Mouse (Mus musculus): Measurements from ENCODE around the gene Ugt8a.

- TF ChIP-seq CTCF (IDR thresholded peaks at IDR 0.05; ENCODE audit: low read depth) (no peak), EP300 (IDR thresholded peaks at IDR 0.05; ENCODE audit: low read depth) (no peak)
Measured at GRCm38 (mm10) chr3:125937536-125938091, 805 bp downstream of the Ugt8a start.

All from heart, postnatal 0 days (tissue).